Mouse (Mus musculus) embryonic facial prominence, embryonic 14.5 days (tissue): ENCODE results near the gene Ap1m2. TPM values are rescaled to one million over a fixed set of nuclear protein-coding genes. Genes with fewer than 3 reads are reported as not detected.
A peak's percentile ranks its signal among the peaks of the same experiment; 100 is the strongest.

Source experiments
- ATAC-seq: fragments of 200-750 bp; cut with Nextera tagmentation; 2 replicates; pipeline ENCODE4 v1.8.0; 2017; ENCODE audit warnings: low read depth, moderate number of reproducible peaks, moderate TSS enrichment
- DNase-seq: peaks from one replicate; pipeline ENCODE4 v3.0.0-alpha.2; 2015; ENCODE audit warnings: low spot score
- H3K27ac ChIP-seq: fragments of 300-500 bp; sonication (generic); replicated peaks from 2 replicates; pipeline ENCODE4 v1.5.1; 2014; ENCODE audit warnings: low read depth, mild to moderate bottlenecking, low read length, moderate library complexity
- H3K27me3 ChIP-seq: fragments of 300-500 bp; sonication (generic); replicated peaks from 2 replicates; pipeline ENCODE4 v1.6.1; 2014; ENCODE audit warnings: low read length; ENCODE audit not compliant: control insufficient read depth, insufficient read depth
- H3K36me3 ChIP-seq: fragments of 300-500 bp; sonication (generic); 2 replicates; pipeline ENCODE4 v1.6.1; 2014; ENCODE audit warnings: low read length, mixed read lengths; ENCODE audit not compliant: control insufficient read depth, insufficient read depth
- H3K4me1 ChIP-seq: fragments of 300-500 bp; sonication (generic); 2 replicates; pipeline ENCODE4 v1.6.1; 2014; ENCODE audit warnings: antibody characterized with exemption, low read length; ENCODE audit not compliant: control insufficient read depth, insufficient read depth
- H3K4me2 ChIP-seq: fragments of 300-500 bp; sonication (generic); 2 replicates; pipeline ENCODE4 v1.6.1; 2014; ENCODE audit warnings: low read depth, mild to moderate bottlenecking, low read length, moderate library complexity, mixed read lengths
- H3K4me3 ChIP-seq: fragments of 300-500 bp; sonication (generic); 2 replicates; pipeline ENCODE4 v1.5.1; 2014; ENCODE audit warnings: low read depth, mild to moderate bottlenecking, low read length
- H3K9ac ChIP-seq: fragments of 300-500 bp; sonication (generic); 2 replicates; pipeline ENCODE4 v1.6.1; 2014; ENCODE audit warnings: low read depth, mild to moderate bottlenecking, low read length, moderate library complexity, mixed read lengths
- H3K9me3 ChIP-seq: fragments of 300-500 bp; sonication (generic); 2 replicates; pipeline ENCODE4 v1.6.1; 2016; ENCODE audit warnings: low read length; ENCODE audit not compliant: control insufficient read depth
- WGBS: fragments of 180-500 bp; shearing (Covaris S2); extraction: QIAGEN DNeasy Blood & Tissue Kit; methylation state at CpG from one replicate; pipeline ENCODE4 v1.1.7; 2014; 5-methylcytosine and 5-hydroxymethylcytosine counted together
- polyA plus RNA-seq: library from polyadenylated mRNA; unstranded; fragments of >200 nt; fragmentation: Nextera tagmentation; extraction: Ambion mirVana; gene quantifications from 2 replicates; pipeline ENCODE4 v1.2.1, GENCODE M21; 2014

Ap1m2 gene
- polyA plus RNA-seq, 1 experiment from 2014 or later: 20.8 TPM

GRCm38 (mm10) chr9:21321513-21321835 is 9.3 kb upstream of the Ap1m2 start:
- 0 out of 2 replicates have a peak, but pooled peaks cover 4% of the 10 kb centered on the region for H3K36me3 ChIP-seq
- H3K4me2 ChIP-seq: peak overlapping the region; percentile 93
- no peaks in the 10 kb centered on the region for H3K9me3 ChIP-seq
- H3K27me3 ChIP-seq: no peaks in the 10 kb centered on the region
- H3K4me1 ChIP-seq: 0 out of 2 replicates have a peak, but pooled peaks cover 11% of the 10 kb centered on the region
- peak overlapping the region; percentile 82 for H3K9ac ChIP-seq
- no peak for DNase-seq
- 9% methylated on average over 6 of the region's 6 CpGs for WGBS
- no peak for ATAC-seq
- peak overlapping the region; percentile 35; the same call in 1 of the 2 replicates for H3K27ac ChIP-seq
- H3K4me3 ChIP-seq: peak overlapping the region; percentile 74

DNA sequence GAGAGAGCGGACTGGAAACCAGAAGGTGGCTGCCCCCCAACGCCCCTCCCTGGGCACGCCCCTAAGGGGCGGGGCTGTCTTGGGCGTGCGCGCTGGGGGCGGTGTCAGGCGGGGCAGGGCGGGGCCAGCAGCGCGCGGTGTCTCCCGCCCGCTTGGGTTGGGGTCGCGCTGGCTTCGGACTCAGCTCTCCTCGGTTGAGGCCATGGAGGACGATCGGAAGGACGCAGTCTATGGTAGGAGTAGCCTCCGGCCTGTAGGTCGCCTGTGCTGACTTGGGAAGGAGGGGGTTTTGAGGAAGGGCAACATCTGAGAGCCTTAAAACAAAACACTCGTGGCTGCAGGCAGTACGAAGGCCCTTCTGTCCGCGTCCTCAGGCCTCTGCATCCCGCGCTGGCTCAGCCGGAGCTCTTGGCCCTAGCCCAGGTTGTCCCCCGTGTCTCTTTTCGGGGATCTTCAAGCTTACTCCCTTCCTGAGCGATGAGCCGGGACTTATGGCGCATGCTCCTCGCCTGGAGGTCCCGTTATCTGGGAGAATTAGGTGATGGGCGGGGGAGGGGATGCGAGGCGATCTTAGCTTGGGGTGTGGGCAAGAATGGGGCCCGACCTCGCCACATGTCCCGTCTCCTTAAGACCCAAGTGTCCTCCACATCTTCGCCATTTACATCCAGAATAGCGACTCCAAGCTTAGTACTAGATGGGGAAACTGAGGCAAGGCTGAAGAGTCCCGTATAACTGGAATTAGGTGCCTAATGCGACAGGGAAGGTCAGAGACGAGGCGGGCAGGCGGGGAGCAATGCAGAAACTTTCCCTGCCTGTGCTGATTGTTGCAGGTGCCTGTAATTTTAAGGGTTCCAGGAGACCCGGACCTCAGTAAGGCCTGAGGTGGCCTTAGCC is 8.7 kb upstream of the Ap1m2 start, which contains the start of gene Slc44a2:
TSS of gene Slc44a2 (plus strand) at position 80 of the 894 bp plus-strand sequence.
- no peaks in the 10 kb centered on the region for H3K27me3 ChIP-seq
- H3K4me2 ChIP-seq: peak within 1 kb of the TSS; percentile 93
- H3K36me3 ChIP-seq: 0 out of 2 replicates have a peak, but pooled peaks cover 4% of the 10 kb centered on the region
- H3K9me3 ChIP-seq: no peaks in the 10 kb centered on the region
- ATAC-seq (peak; percentile 95), DNase-seq (peak; percentile 90)
- H3K4me3 ChIP-seq: peak within 1 kb of the TSS; percentile 74
- 0 out of 2 replicates have a peak, but pooled peaks cover 11% of the 10 kb centered on the region for H3K4me1 ChIP-seq
- peak within 1 kb of the TSS; percentile 82 for H3K9ac ChIP-seq
- WGBS: 1% methylated on average over 41 of the region's 52 CpGs
- peak within 1 kb of the TSS; percentile 35 for H3K27ac ChIP-seq

DNA sequence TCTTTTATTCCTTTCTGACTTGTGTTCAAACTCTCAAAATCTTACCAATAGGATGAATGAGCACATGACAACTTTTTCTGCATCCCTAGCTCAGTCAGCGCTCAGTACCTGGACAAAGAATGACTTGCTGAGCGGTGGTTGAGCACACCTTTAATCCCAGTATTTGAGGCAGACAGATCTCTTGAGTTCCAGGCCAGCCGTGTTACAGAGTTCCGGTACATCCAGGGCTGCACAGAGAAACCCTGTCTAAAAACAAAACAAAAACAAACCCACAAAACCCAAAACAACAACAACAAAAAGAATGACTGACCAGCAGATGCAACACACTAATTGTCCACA is 8.1 kb upstream of the Ap1m2 start:
- Histone ChIP-seq H3K9me3 (no peaks in the 10 kb centered on the region), H3K4me1 (peaks cover 11% of the 10 kb centered on the region; the same call in 1 of the 2 replicates), H3K36me3 (0 out of 2 replicates have a peak, but pooled peaks cover 4% of the 10 kb centered on the region), H3K4me2 (peak overlapping the region; percentile 93), H3K27ac (no peak overlapping the region), H3K4me3 (peak overlapping the region; percentile 74), H3K9ac (peak overlapping the region; percentile 48; the same call in 1 of the 2 replicates), H3K27me3 (no peaks in the 10 kb centered on the region)
- WGBS: 27% methylated on average over 4 of the region's 4 CpGs
- ATAC-seq: peak; percentile 58
- DNase-seq: no peak

DNA sequence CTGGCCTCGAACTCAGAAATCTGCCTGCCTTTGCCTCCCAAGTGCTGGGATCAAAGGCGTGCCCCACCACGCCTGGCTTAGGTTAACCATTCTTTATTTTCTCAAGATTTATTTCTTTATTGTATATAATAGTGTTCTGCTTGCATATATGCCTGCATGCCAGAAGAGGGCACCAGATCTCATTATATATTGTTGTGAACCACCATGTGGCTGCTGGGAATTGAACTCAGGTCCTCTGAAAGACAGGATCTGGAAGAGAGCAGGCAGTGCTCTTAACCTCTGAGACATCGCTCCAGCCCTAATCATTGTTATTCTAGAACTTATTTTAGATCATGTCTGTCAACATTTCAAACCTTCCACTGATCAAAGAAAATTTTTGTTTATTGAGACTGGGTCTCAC is 7.4 kb upstream of the Ap1m2 start:
- H3K36me3 ChIP-seq: 0 out of 2 replicates have a peak, but pooled peaks cover 4% of the 10 kb centered on the region
- H3K9ac ChIP-seq: no peak overlapping the region
- no peaks in the 10 kb centered on the region for H3K9me3 ChIP-seq
- WGBS: 89% methylated on average over 4 of the region's 4 CpGs
- ATAC-seq: no peak
- no peaks in the 10 kb centered on the region for H3K27me3 ChIP-seq
- no peak overlapping the region for H3K27ac ChIP-seq
- DNase-seq: no peak
- H3K4me2 ChIP-seq: no peak overlapping the region
- peaks cover 11% of the 10 kb centered on the region; the same call in 1 of the 2 replicates for H3K4me1 ChIP-seq
- no peak overlapping the region for H3K4me3 ChIP-seq

DNA sequence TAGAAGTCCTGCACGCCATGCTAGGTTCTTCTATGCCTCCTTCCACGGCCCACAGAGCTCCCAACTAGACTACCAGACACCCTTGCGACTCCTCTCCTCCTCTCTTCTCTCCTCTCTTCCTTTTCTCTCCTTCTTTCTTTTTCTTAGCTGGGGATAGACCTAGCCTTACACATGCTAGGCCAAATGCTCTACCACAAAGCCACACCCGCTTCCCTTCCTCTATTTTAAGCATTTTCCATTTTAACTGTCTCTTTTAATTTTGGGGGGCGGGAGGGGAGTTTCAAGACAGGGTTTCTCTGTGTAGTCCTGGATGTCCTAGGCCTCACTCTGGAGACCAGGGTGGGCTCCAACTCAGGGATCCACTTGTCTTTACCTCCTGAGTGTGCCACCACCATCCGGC is 6.7 kb upstream of the Ap1m2 start:
- Histone ChIP-seq H3K36me3 (no peaks in the 10 kb centered on the region), H3K27me3 (no peaks in the 10 kb centered on the region), H3K27ac (no peak overlapping the region), H3K4me3 (no peak overlapping the region), H3K4me1 (peaks cover 11% of the 10 kb centered on the region; the same call in 1 of the 2 replicates), H3K4me2 (no peak overlapping the region), H3K9me3 (no peaks in the 10 kb centered on the region), H3K9ac (no peak overlapping the region)
- DNase-seq (no peak), ATAC-seq (no peak)
- 86% methylated on average over 6 of the region's 6 CpGs for WGBS

DNA sequence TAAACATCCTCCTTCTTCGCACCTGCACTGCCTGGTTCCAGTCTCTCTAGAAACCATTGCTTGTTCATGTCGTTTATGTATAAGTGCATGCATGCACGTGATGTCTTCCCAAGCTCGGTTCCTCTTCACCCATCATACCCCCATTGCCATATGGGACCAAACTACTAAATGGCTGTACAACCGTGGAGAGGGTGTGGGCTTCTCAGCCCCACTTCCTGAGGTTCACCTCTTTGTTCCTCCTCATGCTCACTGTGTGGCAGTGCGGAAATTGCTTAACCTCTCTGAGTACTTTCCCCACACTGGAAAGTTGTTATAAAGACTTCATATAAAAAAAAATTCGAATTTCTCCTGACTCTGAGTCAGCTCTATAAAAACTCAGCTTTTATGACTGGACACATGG is 4.6 kb upstream of the Ap1m2 start:
- peaks cover 11% of the 10 kb centered on the region for H3K27me3 ChIP-seq
- H3K9me3 ChIP-seq: no peaks in the 10 kb centered on the region
- H3K9ac ChIP-seq: no peak overlapping the region
- H3K27ac ChIP-seq: no peak overlapping the region
- no peak for DNase-seq
- WGBS: 70% methylated on average over 7 of the region's 7 CpGs
- H3K4me2 ChIP-seq: no peak overlapping the region
- no peak overlapping the region for H3K4me3 ChIP-seq
- ATAC-seq: no peak
- peaks cover 7% of the 10 kb centered on the region; the same call in 1 of the 2 replicates for H3K4me1 ChIP-seq
- H3K36me3 ChIP-seq: no peaks in the 10 kb centered on the region

- peaks cover 17% of the 10 kb centered on the region for H3K27me3 ChIP-seq
- H3K9ac ChIP-seq: no peak overlapping the region
- no peaks in the 10 kb centered on the region for H3K9me3 ChIP-seq
- H3K27ac ChIP-seq: peak overlapping the region; percentile 52
- no peak overlapping the region for H3K4me3 ChIP-seq
- no peaks in the 10 kb centered on the region for H3K36me3 ChIP-seq
- DNase-seq (peak; percentile 64), ATAC-seq (no peak)
- WGBS: 35% methylated on average over 5 of the region's 5 CpGs
- no peak overlapping the region for H3K4me2 ChIP-seq
- H3K4me1 ChIP-seq: no peaks in the 10 kb centered on the region; the same call in 1 of the 2 replicates
Observed at GRCm38 (mm10) chr9:21315421-21315820, 3.3 kb upstream of the Ap1m2 start.

GRCm38 (mm10) chr9:21314367-21315140 is 2.4 kb upstream of the Ap1m2 start:
- WGBS: 80% methylated on average over 9 of the region's 9 CpGs
- Histone ChIP-seq H3K9ac (no peak overlapping the region), H3K4me1 (no peaks in the 10 kb centered on the region; the same call in 1 of the 2 replicates), H3K4me3 (no peak overlapping the region), H3K4me2 (no peak overlapping the region), H3K36me3 (no peaks in the 10 kb centered on the region), H3K27ac (peak overlapping the region; percentile 52), H3K27me3 (peaks cover 17% of the 10 kb centered on the region), H3K9me3 (no peaks in the 10 kb centered on the region)
- DNase-seq (no peak), ATAC-seq (no peak)
